Mouse (Mus musculus): ENCODE data around the gene Pglyrp2.

- TF ChIP-seq GATA1 (IDR thresholded peaks at IDR 0.05; ENCODE audit: borderline replicate concordance, low read length), result no peak
- peak; percentile 56; the same call in 1 of the 2 replicates for TF ChIP-seq FLI1 (IDR thresholded peaks at IDR 0.05; ENCODE audit: low read length)
These were observed 21.2 kb downstream of the Pglyrp2 start for GRCm38 (mm10) chr17:32402779-32403157.

Data from megakaryocyte, embryonic 14.5 days (primary cell).